Mouse (Mus musculus) liver, embryonic 11.5 days (tissue): ENCODE results near the gene Hbb-bs. TPM values are rescaled to one million over a fixed set of nuclear protein-coding genes. Genes with fewer than 3 reads are reported as not detected.
A peak's percentile ranks its signal among the peaks of the same experiment; 100 is the strongest.
"Not testable (repeated sequence)": the region's sequence is repeated elsewhere in the genome, so short reads cannot be mapped to it uniquely, and the experiment has no call there.

Source experiments
- ATAC-seq: fragments of 200-750 bp; cut with Nextera tagmentation; replicated peaks from 2 replicates; pipeline ENCODE4 v1.8.0; 2017; ENCODE audit warnings: moderate number of reproducible peaks, mild to moderate bottlenecking, moderate TSS enrichment, moderate library complexity; ENCODE audit not compliant: low FRiP score
- DNase-seq: peaks from one replicate; pipeline ENCODE4 v3.0.0-alpha.2; 2017; ENCODE audit warnings: low spot score
- H3K27ac ChIP-seq: fragments of 300-500 bp; sonication (generic); 2 replicates; pipeline ENCODE4 v1.5.1; 2014; ENCODE audit warnings: mild to moderate bottlenecking, low read depth, low read length, control low read depth
- H3K27me3 ChIP-seq: fragments of 300-500 bp; sonication (generic); replicated peaks from 2 replicates; pipeline ENCODE4 v1.6.1; 2014; ENCODE audit warnings: low read length, mixed read lengths; ENCODE audit not compliant: control insufficient read depth, insufficient read depth
- H3K36me3 ChIP-seq: fragments of 300-500 bp; sonication (generic); 2 replicates; pipeline ENCODE4 v1.6.1; 2014; ENCODE audit warnings: mild to moderate bottlenecking, low read length, moderate library complexity, mixed read lengths; ENCODE audit not compliant: control insufficient read depth, insufficient read depth
- H3K4me1 ChIP-seq: fragments of 300-500 bp; sonication (generic); replicated peaks from 2 replicates; pipeline ENCODE4 v1.6.1; 2014; ENCODE audit warnings: low read length, mixed read lengths; ENCODE audit not compliant: control insufficient read depth, insufficient read depth
- H3K4me2 ChIP-seq: fragments of 300-500 bp; sonication (generic); 2 replicates; pipeline ENCODE4 v1.6.1; 2014; ENCODE audit warnings: mild to moderate bottlenecking, control low read depth, moderate library complexity
- H3K4me3 ChIP-seq: fragments of 300-500 bp; sonication (generic); 2 replicates; pipeline ENCODE4 v1.5.1; 2014; ENCODE audit warnings: low read depth, low read length, control low read depth
- H3K9ac ChIP-seq: fragments of 300-500 bp; sonication (generic); 2 replicates; pipeline ENCODE4 v1.6.1; 2014; ENCODE audit warnings: low read depth, low read length, control low read depth
- H3K9me3 ChIP-seq: fragments of 300-500 bp; sonication (generic); 2 replicates; pipeline ENCODE4 v1.6.1; 2016; ENCODE audit warnings: low read length, inconsistent platforms, mixed read lengths; ENCODE audit not compliant: control insufficient read depth
- WGBS: fragments of 180-500 bp; shearing (Covaris S2); extraction: QIAGEN DNeasy Blood & Tissue Kit; methylation state at CpG from one replicate; pipeline ENCODE4 v1.1.7; 2014; 5-methylcytosine and 5-hydroxymethylcytosine counted together
- polyA plus RNA-seq: library from polyadenylated mRNA; unstranded; fragments of >200 nt; fragmentation: Nextera tagmentation; extraction: Ambion mirVana; gene quantifications from 2 replicates; pipeline ENCODE4 v1.2.1, GENCODE M21; 2014

Gene Hbb-bs
- polyA plus RNA-seq, 1 experiment from 2014 or later, result 9,439 TPM

DNA sequence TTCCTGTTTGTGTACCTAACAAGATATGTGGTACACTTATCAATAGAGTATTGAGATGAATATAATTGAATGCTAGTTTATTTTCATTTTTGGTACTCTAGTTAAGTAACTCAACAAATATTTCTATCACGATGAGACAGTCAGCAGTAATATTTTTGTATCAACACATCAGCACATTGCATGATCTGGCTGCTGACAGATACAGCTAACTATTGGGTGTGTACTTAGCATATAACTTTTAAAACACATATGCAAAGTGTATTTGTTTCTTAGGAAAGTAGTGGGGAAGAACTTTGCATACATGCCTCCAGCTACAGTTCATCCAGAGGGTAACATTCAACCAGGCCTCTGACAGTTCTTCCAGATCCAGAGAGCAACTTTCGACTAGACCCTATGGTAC, 3.3 kb downstream of the Hbb-bs start:
- 78% methylated on average over 2 of the region's 2 CpGs for WGBS
- no peaks in the 10 kb centered on the region for H3K27me3 ChIP-seq
- H3K36me3 ChIP-seq, result no peaks in the 10 kb centered on the region
- peak overlapping the region; percentile 84 for H3K27ac ChIP-seq
- H3K4me2 ChIP-seq, result peak overlapping the region; percentile 35
- no peak overlapping the region for H3K4me3 ChIP-seq
- ATAC-seq (no peak), DNase-seq (no peak)
- no peaks in the 10 kb centered on the region for H3K9me3 ChIP-seq
- peaks cover 9% of the 10 kb centered on the region for H3K4me1 ChIP-seq
- H3K9ac ChIP-seq, result no peak overlapping the region

DNA sequence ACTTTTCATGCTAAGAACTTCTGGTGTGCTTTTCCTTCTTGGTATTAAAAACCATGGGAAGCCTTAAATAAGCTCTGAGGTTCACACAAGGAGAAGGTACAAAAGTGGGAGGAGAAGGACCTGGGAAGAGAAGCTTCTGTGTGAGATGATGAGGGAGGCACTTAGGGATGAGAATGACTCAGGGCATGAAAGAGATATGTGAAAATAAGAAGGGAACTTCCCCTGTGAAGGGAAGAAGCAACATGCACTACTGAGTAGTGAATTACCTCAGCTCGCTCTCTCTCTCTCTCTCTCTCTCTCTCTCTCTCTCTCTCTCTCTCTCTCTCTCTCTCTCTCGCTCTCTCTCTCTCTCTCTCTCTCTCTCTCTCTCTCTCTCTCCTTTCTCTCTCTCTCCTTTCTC, 12.8 kb downstream of the Hbb-bs start:
- not testable (repeated sequence) for H3K36me3 ChIP-seq, H3K4me1 ChIP-seq, H3K27me3 ChIP-seq, H3K9me3 ChIP-seq, DNase-seq, ATAC-seq, H3K4me3 ChIP-seq, H3K9ac ChIP-seq
- Histone ChIP-seq H3K4me2 (peak overlapping the region; percentile 44), H3K27ac (peak overlapping the region; percentile 6; the same call in 1 of the 2 replicates)
- WGBS, result 100% methylated on average over 1 of the region's 2 CpGs

DNA sequence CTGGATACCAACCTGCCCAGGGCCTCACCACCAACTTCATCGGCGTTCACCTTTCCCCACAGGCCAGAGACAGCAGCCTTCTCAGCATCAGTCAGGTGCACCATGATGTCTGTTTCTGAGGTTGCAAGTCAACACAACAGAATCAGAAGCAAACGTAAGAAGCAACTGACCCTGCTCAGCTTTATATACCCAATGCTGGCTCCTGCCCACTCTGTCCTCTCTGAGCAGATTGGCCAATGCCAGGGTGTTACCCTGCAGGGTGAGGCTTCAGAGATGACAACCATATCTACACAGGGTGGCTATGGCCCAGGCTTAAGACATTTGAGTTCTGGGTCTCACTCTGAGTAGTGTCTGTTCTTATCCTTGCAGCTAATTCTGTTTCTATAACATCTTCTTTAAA, 14.1 kb downstream of the Hbb-bs start, which contains the start of gene Hbb-bt:
TSS of gene Hbb-bt (minus strand) at position 231 of the 400 bp plus-strand sequence.
- DNase-seq, result no peak
- peak; percentile 81 for ATAC-seq
- WGBS, result 73% methylated on average over 3 of the region's 3 CpGs
- Histone ChIP-seq H3K36me3 (no peaks in the 10 kb centered on the region), H3K4me2 (peak within 1 kb of the TSS; percentile 39), H3K9me3 (no peaks in the 10 kb centered on the region), H3K27me3 (no peaks in the 10 kb centered on the region), H3K4me1 (peaks cover 9% of the 10 kb centered on the region), H3K27ac (peak within 1 kb of the TSS; percentile 89), H3K4me3 (peak within 1 kb of the TSS; percentile 32), H3K9ac (peak within 1 kb of the TSS; percentile 46; the same call in 1 of the 2 replicates)

DNA sequence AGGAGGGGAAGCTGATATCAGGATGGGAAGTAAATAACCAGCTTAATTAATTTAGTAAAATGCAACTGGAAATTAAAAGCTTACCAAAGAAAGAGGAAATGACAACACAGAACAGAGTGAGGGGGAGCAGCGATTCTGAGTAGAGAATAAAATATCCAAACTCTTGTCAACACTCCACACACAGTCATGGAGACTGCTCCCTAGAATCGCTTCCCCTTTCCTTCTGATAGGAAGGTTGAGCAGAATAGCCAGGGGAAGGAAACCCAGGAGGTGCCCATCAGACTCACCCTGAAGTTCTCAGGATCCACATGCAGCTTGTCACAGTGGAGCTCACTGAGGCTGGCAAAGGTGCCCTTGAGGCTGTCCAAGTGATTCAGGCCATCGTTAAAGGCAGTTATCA, 14.7 kb downstream of the Hbb-bs start:
- not testable (repeated sequence) for H3K9ac ChIP-seq, H3K27me3 ChIP-seq, ATAC-seq, H3K9me3 ChIP-seq, H3K4me2 ChIP-seq, DNase-seq, H3K36me3 ChIP-seq, H3K4me3 ChIP-seq, H3K4me1 ChIP-seq
- H3K27ac ChIP-seq, result peak overlapping the region; percentile 89; the same call in 1 of the 2 replicates
- WGBS, result no CpG with 5 or more reads among the region's 3 CpGs

DNA sequence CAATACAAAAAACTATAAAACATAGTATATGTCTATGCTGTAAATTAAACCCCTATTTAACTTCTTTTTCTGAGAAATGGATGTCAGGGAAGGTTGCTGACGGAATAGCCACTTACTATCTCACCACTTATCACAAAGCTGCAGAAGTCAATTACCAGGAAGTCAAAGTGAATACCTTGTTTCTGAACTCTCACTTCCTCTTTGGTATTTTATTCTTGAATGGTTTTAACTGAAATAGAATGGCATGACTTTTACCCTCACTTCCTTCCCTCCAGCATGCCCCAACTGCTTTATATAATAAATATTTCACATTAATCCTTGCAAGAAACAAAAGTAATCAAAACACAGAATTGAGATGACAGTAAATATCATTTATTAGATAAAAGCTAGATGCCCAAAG, 15.7 kb downstream of the Hbb-bs start:
- Histone ChIP-seq H3K36me3 (no peaks in the 10 kb centered on the region), H3K4me3 (peak overlapping the region; percentile 42), H3K27me3 (no peaks in the 10 kb centered on the region), H3K4me2 (peak overlapping the region; percentile 51), H3K27ac (peak overlapping the region; percentile 93), H3K9me3 (no peaks in the 10 kb centered on the region), H3K4me1 (peaks cover 9% of the 10 kb centered on the region), H3K9ac (peak overlapping the region; percentile 61)
- WGBS, result 30% methylated on average over 1 of the region's 1 CpGs
- ATAC-seq, result peak; percentile 16
- no peak for DNase-seq

DNA sequence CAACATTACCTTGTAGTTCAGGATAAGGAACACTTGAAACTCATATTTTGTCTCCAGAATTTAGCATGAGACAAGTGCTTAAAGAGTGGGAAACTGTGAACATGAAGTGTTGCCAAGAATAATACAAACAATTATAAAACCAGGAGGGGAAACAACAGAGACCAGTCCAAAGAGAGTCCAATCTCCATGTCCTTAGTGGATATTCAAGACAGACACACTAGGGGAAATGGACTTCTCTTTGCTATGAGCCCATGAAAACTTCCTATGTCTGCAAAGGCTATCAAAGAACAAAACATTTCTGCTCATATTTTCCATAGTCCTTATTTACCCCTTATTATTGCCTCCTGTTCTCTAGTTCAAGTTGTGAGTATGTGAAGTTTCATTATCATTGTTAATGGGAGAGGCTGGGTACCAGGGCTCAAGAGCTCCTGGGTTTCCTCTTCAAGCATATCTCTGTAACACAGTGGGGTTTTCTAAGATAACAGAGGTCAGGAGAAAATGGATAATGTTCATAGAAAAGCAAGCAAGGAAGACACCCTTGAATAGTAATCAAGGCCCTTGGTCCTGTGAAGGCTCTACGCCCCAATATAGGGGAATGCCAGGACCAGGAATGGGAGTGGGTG, 16.6 kb downstream of the Hbb-bs start:
- Histone ChIP-seq H3K27ac (peak overlapping the region; percentile 84), H3K36me3 (no peaks in the 10 kb centered on the region), H3K9ac (no peak overlapping the region), H3K27me3 (no peaks in the 10 kb centered on the region), H3K4me3 (peak overlapping the region; percentile 10; the same call in 1 of the 2 replicates), H3K4me1 (peaks cover 9% of the 10 kb centered on the region), H3K4me2 (peak overlapping the region; percentile 42), H3K9me3 (no peaks in the 10 kb centered on the region)
- no peak for DNase-seq
- peak; percentile 63 for ATAC-seq
- WGBS, result 53% methylated on average over 1 of the region's 1 CpGs

DNA sequence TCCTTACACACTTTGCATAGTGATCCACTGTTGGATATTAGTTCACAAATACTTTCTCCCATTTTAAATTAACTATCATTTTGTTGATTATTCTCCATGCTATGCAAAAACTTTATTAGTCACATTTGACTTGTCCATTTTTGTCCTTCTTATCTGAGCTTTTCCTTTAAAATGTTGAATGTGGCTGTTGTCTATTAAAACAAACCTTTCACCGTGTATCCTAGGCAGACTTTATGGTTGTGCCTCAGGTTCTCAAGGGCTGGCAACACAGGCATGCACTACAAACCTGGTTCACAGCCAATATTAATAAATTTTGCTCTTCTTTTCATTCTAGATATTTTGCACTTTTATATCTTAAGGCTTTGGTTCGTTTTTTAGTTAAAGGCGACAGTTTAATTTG, 17.1 kb downstream of the Hbb-bs start:
- no peak for ATAC-seq
- no peak overlapping the region for H3K4me2 ChIP-seq
- peaks cover 9% of the 10 kb centered on the region for H3K4me1 ChIP-seq
- no peaks in the 10 kb centered on the region for H3K9me3 ChIP-seq
- H3K9ac ChIP-seq, result no peak overlapping the region
- H3K27me3 ChIP-seq, result no peaks in the 10 kb centered on the region
- no peaks in the 10 kb centered on the region for H3K36me3 ChIP-seq
- DNase-seq, result no peak
- peak overlapping the region; percentile 84 for H3K27ac ChIP-seq
- no peak overlapping the region for H3K4me3 ChIP-seq
- WGBS, result 56% methylated on average over 3 of the region's 3 CpGs

DNA sequence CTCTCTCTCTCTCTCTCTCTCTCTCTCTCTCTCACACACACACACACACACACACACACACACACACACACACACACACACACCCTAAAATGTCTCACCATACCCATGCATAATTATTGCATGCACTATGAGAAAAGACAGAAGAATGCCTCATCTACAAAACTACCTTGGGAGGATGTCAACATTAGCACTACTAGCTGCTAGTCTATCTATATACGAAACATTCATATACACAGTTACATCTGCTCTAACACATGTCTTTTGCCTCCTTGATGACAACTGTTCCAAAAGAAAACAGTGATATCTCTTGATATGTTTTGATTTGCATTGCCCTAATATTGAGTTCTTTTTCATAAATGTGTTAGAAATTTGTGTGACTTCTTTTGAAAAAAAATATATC, 17.6 kb downstream of the Hbb-bs start:
- WGBS, result 73% methylated on average over 1 of the region's 1 CpGs
- Histone ChIP-seq H3K36me3 (no peaks in the 10 kb centered on the region), H3K9me3 (no peaks in the 10 kb centered on the region), H3K9ac (peak overlapping the region; percentile 17), H3K4me2 (peak overlapping the region; percentile 52), H3K4me3 (no peak overlapping the region), H3K27me3 (no peaks in the 10 kb centered on the region), H3K27ac (peak overlapping the region; percentile 96), H3K4me1 (peaks cover 9% of the 10 kb centered on the region)
- DNase-seq, result no peak
- ATAC-seq, result no peak

DNA sequence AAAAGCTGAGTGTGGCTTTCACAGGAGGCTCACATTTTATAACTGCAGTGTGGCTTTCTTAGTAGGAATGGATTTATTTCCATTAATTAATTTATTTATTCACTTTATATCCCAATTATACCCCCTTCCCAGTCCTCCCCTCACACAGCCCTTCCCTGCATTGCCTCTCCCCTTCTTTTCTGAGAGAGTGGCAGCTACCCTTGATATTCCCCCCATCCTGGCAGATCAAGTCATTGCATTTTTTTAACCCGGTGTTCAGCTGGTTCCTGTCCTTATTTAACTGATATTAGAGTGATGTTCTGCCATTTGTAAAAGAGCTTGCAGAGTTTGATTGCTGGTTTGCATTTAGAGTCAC, 18.1 kb downstream of the Hbb-bs start:
- ATAC-seq, result no peak
- Histone ChIP-seq H3K4me2 (peak overlapping the region; percentile 52), H3K9ac (peak overlapping the region; percentile 17), H3K36me3 (no peaks in the 10 kb centered on the region), H3K27me3 (no peaks in the 10 kb centered on the region), H3K27ac (peak overlapping the region; percentile 96), H3K9me3 (no peaks in the 10 kb centered on the region), H3K4me1 (peaks cover 6% of the 10 kb centered on the region), H3K4me3 (no peak overlapping the region)
- no peak for DNase-seq
- 38% methylated on average over 1 of the region's 1 CpGs for WGBS
